Mouse (Mus musculus): ENCODE results near the gene Ttc7. TPM values are rescaled to one million over a fixed set of nuclear protein-coding genes. Genes with fewer than 3 reads are reported as not detected.
A peak's percentile ranks its signal among the peaks of the same experiment; 100 is the strongest.

The Ttc7 gene
- total RNA-seq, 1 experiment from 2014 or later = 44.6 TPM

GRCm38 (mm10) chr17:87344441-87345251 is 62.0 kb downstream of the Ttc7 start:
- ATAC-seq (replicated peaks in 1 of 2; ENCODE audit: insufficient read depth in 1 of 2, low FRiP score in 2 of 2, low TSS enrichment in 1 of 2, low read depth in 1 of 2, poor library complexity in 2 of 2, severe bottlenecking in 2 of 2) = peak; percentile 92 to 93

DNA sequence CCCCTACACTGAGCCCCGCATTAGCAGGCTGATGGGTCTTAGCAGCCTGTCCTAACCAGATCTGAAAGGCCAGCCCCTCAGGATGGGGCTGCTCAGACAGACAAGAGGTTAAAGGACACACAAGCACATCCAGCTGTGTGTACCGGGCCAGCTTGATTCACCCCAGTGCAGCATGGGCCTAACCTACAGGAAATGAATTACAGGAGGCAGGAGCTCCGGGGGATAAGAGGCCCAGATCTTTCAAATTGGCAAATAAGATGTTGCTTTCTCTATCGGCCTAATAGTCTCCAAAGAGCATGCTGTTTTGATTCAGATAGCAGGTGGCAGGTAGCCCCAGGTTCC is 62.5 kb downstream of the Ttc7 start:
- no peak for ATAC-seq (replicated peaks in 1 of 2; ENCODE audit: insufficient read depth in 1 of 2, low FRiP score in 2 of 2, low TSS enrichment in 1 of 2, low read depth in 1 of 2, poor library complexity in 2 of 2, severe bottlenecking in 2 of 2)

GRCm38 (mm10) chr17:87348353-87348752 is 65.7 kb downstream of the Ttc7 start:
- no peak for ATAC-seq (replicated peaks in 1 of 2; ENCODE audit: insufficient read depth in 1 of 2, low FRiP score in 2 of 2, low TSS enrichment in 1 of 2, low read depth in 1 of 2, poor library complexity in 2 of 2, severe bottlenecking in 2 of 2)

- no peak for ATAC-seq (replicated peaks in 1 of 2; ENCODE audit: insufficient read depth in 1 of 2, low FRiP score in 2 of 2, low TSS enrichment in 1 of 2, low read depth in 1 of 2, poor library complexity in 2 of 2, severe bottlenecking in 2 of 2)
Observed at GRCm38 (mm10) chr17:87349069-87349468, 66.4 kb downstream of the Ttc7 start.

- ATAC-seq (replicated peaks in 1 of 2; ENCODE audit: insufficient read depth in 1 of 2, low FRiP score in 2 of 2, low TSS enrichment in 1 of 2, low read depth in 1 of 2, poor library complexity in 2 of 2, severe bottlenecking in 2 of 2) = no peak
Observed at GRCm38 (mm10) chr17:87349575-87349974, 66.9 kb downstream of the Ttc7 start.

GRCm38 (mm10) chr17:87350471-87351240 is 68.0 kb downstream of the Ttc7 start:
- peak; percentile 58 to 68 for ATAC-seq (replicated peaks in 1 of 2; ENCODE audit: insufficient read depth in 1 of 2, low FRiP score in 2 of 2, low TSS enrichment in 1 of 2, low read depth in 1 of 2, poor library complexity in 2 of 2, severe bottlenecking in 2 of 2)

DNA sequence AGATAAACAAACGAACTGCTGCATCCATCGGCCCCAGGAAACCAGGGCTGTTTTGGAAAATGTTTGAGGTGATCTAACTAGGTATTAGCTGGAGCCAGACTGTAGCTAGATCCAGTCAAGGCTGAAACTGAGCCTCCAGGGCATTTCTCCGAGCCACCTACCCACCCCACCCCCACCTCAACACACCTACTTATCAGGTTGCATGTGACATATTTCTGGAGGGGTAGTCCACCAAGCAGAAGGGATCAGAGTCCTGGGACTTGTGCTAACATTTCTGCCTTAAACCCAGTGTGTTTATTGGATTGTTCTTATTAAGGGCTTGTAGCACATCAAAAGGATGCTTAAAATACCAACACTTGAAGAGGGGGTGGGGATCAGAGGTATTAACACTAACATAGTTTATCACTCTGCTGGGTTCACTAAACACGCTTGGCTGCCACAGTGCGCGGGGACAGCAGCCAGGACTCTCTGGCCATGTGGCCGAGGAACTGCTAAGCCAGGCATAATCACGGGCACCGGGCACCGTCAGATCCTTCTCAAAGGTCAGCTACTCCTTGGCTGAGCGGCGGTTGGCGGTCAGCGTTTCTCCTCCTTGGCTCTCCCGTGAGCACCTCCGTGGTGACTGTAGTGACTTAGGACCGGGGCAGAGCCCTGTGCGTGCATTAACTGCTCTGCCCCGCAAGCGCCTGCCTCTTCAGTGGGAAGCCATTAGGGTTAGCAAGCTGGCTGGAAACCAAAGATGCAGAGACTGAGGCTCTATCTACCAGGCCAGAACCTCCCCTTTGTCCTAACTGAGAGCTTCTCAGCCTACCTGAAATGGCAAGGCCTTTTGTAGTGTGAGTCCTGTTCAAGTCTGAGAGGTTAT is 68.8 kb downstream of the Ttc7 start:
- ATAC-seq (replicated peaks in 1 of 2; ENCODE audit: insufficient read depth in 1 of 2, low FRiP score in 2 of 2, low TSS enrichment in 1 of 2, low read depth in 1 of 2, poor library complexity in 2 of 2, severe bottlenecking in 2 of 2) = no peak

DNA sequence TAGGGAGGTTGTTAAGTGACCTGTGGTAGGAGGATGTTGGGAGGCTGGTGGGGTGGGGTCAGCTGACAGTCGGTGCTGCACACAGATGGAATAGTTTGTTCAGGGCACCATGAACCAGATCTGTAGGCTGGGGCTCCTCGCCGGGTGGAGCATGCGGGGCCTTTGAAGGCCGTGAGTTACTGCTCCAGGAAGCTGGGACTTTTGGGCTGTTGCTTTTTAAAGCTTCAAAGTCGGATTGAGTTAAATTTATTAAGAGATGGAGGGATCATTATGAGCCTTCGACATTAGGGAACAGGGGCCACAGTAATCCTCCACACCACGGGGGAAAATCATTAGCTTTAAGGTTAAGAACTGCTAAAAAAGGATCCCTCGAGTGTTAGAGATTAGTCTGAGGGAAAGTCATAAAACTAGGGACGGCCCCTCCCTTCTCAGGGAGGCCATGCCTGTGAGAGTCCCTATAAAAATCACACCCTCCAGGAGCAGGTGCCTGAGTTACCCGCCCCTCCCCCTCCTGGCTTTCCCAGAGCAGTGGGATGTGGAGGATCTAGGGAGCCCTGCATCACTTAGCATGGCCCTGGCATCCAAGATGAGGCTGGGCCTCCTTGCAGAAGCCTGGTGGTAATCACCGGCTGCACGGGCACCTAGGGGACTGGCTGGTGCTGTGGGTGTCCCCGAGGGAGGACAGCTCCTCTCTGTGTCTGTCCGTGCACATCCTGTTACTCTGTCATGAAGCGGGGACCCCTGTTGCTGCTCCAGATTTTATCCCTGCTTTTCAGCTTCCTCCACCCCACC is 69.6 kb downstream of the Ttc7 start:
- ATAC-seq (replicated peaks in 1 of 2; ENCODE audit: insufficient read depth in 1 of 2, low FRiP score in 2 of 2, low TSS enrichment in 1 of 2, low read depth in 1 of 2, poor library complexity in 2 of 2, severe bottlenecking in 2 of 2) = no peak

- no peak for ATAC-seq (replicated peaks in 1 of 2; ENCODE audit: insufficient read depth in 1 of 2, low FRiP score in 2 of 2, low TSS enrichment in 1 of 2, low read depth in 1 of 2, poor library complexity in 2 of 2, severe bottlenecking in 2 of 2)
Observed at GRCm38 (mm10) chr17:87352898-87353225, 70.2 kb downstream of the Ttc7 start.

DNA sequence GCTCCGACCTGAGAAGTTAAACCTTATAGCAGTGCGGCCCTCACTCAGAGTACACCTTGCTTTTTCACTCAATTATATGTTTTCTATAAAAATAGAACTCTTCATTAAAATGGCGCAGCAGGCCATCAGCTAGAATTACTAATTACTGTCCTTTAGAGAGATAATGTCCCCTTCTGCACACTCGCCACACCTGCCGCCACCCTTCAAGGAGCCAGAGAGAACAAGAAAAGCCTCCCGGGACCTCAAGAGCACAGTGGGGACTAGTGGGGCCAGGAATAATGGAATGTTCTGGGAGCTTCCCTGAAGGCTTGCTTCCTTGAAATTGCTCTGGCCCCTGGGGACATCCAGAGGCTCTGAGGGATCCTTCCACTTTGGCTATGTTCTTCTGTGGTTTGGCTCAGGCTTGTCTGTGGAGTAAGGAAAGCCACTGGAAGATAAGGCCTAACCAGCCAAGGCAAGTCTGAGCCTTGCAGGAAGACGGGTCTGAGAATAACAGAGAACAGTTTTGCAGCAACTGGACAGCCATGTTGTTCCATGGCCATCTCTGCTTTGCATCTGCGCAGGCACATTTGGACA is 71.1 kb downstream of the Ttc7 start:
- no peak for ATAC-seq (replicated peaks in 1 of 2; ENCODE audit: insufficient read depth in 1 of 2, low FRiP score in 2 of 2, low TSS enrichment in 1 of 2, low read depth in 1 of 2, poor library complexity in 2 of 2, severe bottlenecking in 2 of 2)

GRCm38 (mm10) chr17:87355456-87355855 is 72.8 kb downstream of the Ttc7 start:
- no peak for ATAC-seq (replicated peaks in 1 of 2; ENCODE audit: insufficient read depth in 1 of 2, low FRiP score in 2 of 2, low TSS enrichment in 1 of 2, low read depth in 1 of 2, poor library complexity in 2 of 2, severe bottlenecking in 2 of 2)

DNA sequence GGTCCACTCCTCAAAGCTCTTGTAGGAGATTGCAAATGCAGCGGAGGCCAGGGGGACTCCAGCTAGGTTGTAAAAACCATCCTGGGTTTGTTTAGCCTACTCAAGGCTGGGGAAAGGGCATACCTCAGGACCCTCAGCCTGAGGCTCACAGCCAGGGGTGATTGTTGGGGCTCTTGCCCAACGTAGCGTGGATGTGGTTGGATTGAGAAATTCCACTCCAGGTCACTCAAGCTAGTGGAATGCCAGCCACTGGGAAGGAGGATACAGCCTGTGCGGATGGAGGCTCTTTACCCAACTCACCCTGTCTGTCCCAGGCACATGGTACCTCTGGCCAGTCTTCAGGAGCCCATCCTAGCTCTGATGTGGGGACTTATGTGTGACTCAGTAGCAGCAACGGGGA is 73.6 kb downstream of the Ttc7 start:
- no peak for ATAC-seq (replicated peaks in 1 of 2; ENCODE audit: insufficient read depth in 1 of 2, low FRiP score in 2 of 2, low TSS enrichment in 1 of 2, low read depth in 1 of 2, poor library complexity in 2 of 2, severe bottlenecking in 2 of 2)

DNA sequence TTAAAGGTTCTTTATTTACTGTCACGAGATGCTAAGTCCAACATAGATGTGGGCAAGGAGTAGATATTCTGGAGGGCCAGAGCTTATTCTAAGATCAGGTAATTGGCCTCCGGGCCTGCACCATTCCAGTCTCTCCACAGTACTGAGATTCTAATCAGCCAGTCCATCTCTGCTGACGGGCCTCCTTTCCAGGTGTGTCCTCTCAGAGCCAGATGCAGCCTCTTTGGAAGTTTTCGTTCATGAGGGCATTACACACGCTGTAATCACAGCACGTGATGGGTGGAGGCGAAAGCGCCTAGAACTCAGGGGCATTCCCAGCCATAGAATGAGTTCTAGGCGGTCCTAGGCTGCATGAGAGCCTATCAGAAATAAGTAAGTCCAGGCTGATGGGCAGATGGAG is 74.8 kb downstream of the Ttc7 start:
- ATAC-seq (replicated peaks in 1 of 2; ENCODE audit: insufficient read depth in 1 of 2, low FRiP score in 2 of 2, low TSS enrichment in 1 of 2, low read depth in 1 of 2, poor library complexity in 2 of 2, severe bottlenecking in 2 of 2) = no peak

GRCm38 (mm10) chr17:87361132-87361531 is 78.4 kb downstream of the Ttc7 start:
- ATAC-seq (replicated peaks in 1 of 2; ENCODE audit: insufficient read depth in 1 of 2, low FRiP score in 2 of 2, low TSS enrichment in 1 of 2, low read depth in 1 of 2, poor library complexity in 2 of 2, severe bottlenecking in 2 of 2) = no peak

GRCm38 (mm10) chr17:87364108-87364507 is 81.4 kb downstream of the Ttc7 start:
- ATAC-seq (replicated peaks in 1 of 2; ENCODE audit: insufficient read depth in 1 of 2, low FRiP score in 2 of 2, low TSS enrichment in 1 of 2, low read depth in 1 of 2, poor library complexity in 2 of 2, severe bottlenecking in 2 of 2) = no peak

- ATAC-seq (replicated peaks in 1 of 2; ENCODE audit: insufficient read depth in 1 of 2, low FRiP score in 2 of 2, low TSS enrichment in 1 of 2, low read depth in 1 of 2, poor library complexity in 2 of 2, severe bottlenecking in 2 of 2) = peak; percentile 46; a peak in 2 of 4 replicates
Observed at GRCm38 (mm10) chr17:87365268-87365667, 82.6 kb downstream of the Ttc7 start.

DNA sequence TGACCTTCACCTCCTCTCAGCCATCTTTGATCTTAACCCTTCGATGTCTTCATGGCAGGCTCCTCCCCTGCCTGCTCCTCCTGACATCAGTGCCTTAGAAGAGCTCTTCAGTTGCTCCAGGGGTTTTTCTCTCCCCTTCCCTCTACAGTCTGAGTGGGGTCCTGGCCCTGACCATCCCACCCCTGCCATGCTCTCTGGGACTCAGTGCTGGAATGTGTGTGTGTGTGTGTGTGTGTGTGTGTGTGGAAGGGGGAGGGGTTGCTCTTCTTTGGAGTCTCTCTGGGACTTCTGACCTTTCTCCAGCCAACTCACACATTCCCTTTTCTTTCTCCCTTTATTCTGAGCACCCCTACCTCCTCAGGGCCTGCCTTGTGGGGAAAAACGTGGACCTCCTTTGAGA is 83.8 kb downstream of the Ttc7 start:
- no peak for ATAC-seq (replicated peaks in 1 of 2; ENCODE audit: insufficient read depth in 1 of 2, low FRiP score in 2 of 2, low TSS enrichment in 1 of 2, low read depth in 1 of 2, poor library complexity in 2 of 2, severe bottlenecking in 2 of 2)
